20 mouse cellular contexts compared by ENCODE assay signal in the genomic region with DNA sequence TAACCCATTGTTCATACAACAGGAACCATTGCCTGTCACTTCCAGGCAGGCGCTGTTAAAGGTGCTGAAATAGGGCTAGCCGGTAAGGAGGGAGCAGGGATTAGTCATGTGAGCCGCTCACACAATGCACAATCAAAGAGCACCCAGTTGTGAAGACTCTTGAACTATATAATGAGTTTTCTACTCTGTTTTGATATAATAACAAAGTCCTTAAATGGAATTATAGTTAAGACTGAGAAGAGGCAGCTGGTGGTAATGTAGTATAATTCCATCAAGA.
DNase-seq lines count a peak whose midpoint lies in the region; ATAC-seq lines count a peak whose summit lies in the region.
"Had no signal": no experiment of that assay in that cellular context is flagged by ENCODE, and none has a peak within 500 bp of the region (broad histone marks: within the 10 kb centered on the region; RNA-seq: fewer than 3 reads in every experiment).

No protein-coding gene starts in this region.

- no peaks in the 10 kb centered on the region for H3K27me3 ChIP-seq in hindbrain, embryonic 13.5 days
- H3K27me3 ChIP-seq in hindbrain, embryonic 10.5 days (ENCODE audit: insufficient read depth, poor library complexity, severe bottlenecking), result no peaks in the 10 kb centered on the region
- H3K27me3 ChIP-seq in midbrain, embryonic 13.5 days, result no peaks in the 10 kb centered on the region
- H3K27me3 ChIP-seq in midbrain, embryonic 11.5 days (ENCODE audit: control insufficient read depth, insufficient read depth, low read length), result no peaks in the 10 kb centered on the region
- no peaks in the 10 kb centered on the region for H3K27me3 ChIP-seq in neural tube, embryonic 13.5 days
- H3K27me3 ChIP-seq: embryonic facial prominence, embryonic 12.5 days; limb, embryonic 12.5 days had no signal

- no peak overlapping the region for H3K4me2 ChIP-seq in hindbrain, embryonic 13.5 days
- no peak overlapping the region for H3K4me2 ChIP-seq in midbrain, embryonic 13.5 days (replicated peaks)
- H3K4me2 ChIP-seq in midbrain, embryonic 11.5 days, result no peak overlapping the region
- no peak overlapping the region for H3K4me2 ChIP-seq in neural tube, embryonic 13.5 days
- H3K4me2 ChIP-seq: embryonic facial prominence, embryonic 12.5 days; limb, embryonic 12.5 days had no signal

- no peaks in the 10 kb centered on the region for H3K9me3 ChIP-seq in hindbrain, embryonic 13.5 days
- no peaks in the 10 kb centered on the region for H3K9me3 ChIP-seq in hindbrain, embryonic 10.5 days
- H3K9me3 ChIP-seq in midbrain, embryonic 13.5 days, result no peaks in the 10 kb centered on the region
- H3K9me3 ChIP-seq in midbrain, embryonic 11.5 days (ENCODE audit: control insufficient read depth, low read length), result no peaks in the 10 kb centered on the region
- H3K9me3 ChIP-seq in neural tube, embryonic 13.5 days, result no peaks in the 10 kb centered on the region
- H3K9me3 ChIP-seq: embryonic facial prominence, embryonic 12.5 days; heart, embryonic 10.5 days; limb, embryonic 12.5 days had no signal

- no peak overlapping the region for H3K4me3 ChIP-seq in hindbrain, embryonic 13.5 days
- H3K4me3 ChIP-seq in hindbrain, embryonic 10.5 days, result no peak overlapping the region
- H3K4me3 ChIP-seq in midbrain, embryonic 13.5 days (replicated peaks), result no peak overlapping the region
- H3K4me3 ChIP-seq in midbrain, embryonic 11.5 days (ENCODE audit: low read depth, low read length), result no peak overlapping the region
- no peak overlapping the region for H3K4me3 ChIP-seq in neural tube, embryonic 13.5 days
- H3K4me3 ChIP-seq: embryonic facial prominence, embryonic 12.5 days; heart, embryonic 10.5 days; limb, embryonic 12.5 days had no signal

- peaks cover 11% of the 10 kb centered on the region for H3K4me1 ChIP-seq in hindbrain, embryonic 13.5 days (replicated peaks)
- H3K4me1 ChIP-seq in hindbrain, embryonic 10.5 days (replicated peaks), result peaks cover 10% of the 10 kb centered on the region
- H3K4me1 ChIP-seq in midbrain, embryonic 13.5 days (replicated peaks), result peaks cover 14% of the 10 kb centered on the region
- no peaks in the 10 kb centered on the region for H3K4me1 ChIP-seq in midbrain, embryonic 11.5 days (ENCODE audit: control insufficient read depth, insufficient read depth, low read length)
- peaks cover 16% of the 10 kb centered on the region for H3K4me1 ChIP-seq in neural tube, embryonic 13.5 days (replicated peaks)
- H3K4me1 ChIP-seq: embryonic facial prominence, embryonic 12.5 days; heart, embryonic 10.5 days; limb, embryonic 12.5 days had no signal

- no peak for ATAC-seq in hindbrain, embryonic 13.5 days (ENCODE audit: low FRiP score)
- ATAC-seq in midbrain, embryonic 13.5 days, result peak; percentile 68
- ATAC-seq in midbrain, embryonic 11.5 days (ENCODE audit: low FRiP score), result no peak
- no peak for ATAC-seq in neural tube, embryonic 13.5 days (ENCODE audit: low read depth)
- ATAC-seq: CD4-positive, CD25-positive, alpha-beta regulatory T cell, adult 4 months; intestine, postnatal 0 days had no signal

- peak overlapping the region; percentile 58; the same call in 1 of the 2 replicates for H3K27ac ChIP-seq in hindbrain, embryonic 13.5 days
- H3K27ac ChIP-seq in hindbrain, embryonic 10.5 days, result no peak overlapping the region
- H3K27ac ChIP-seq in midbrain, embryonic 13.5 days, result peak overlapping the region; percentile 52
- H3K27ac ChIP-seq in midbrain, embryonic 11.5 days (ENCODE audit: low read depth, low read length), result no peak overlapping the region
- peak overlapping the region; percentile 29; the same call in 1 of the 2 replicates for H3K27ac ChIP-seq in neural tube, embryonic 13.5 days (replicated peaks)
- H3K27ac ChIP-seq: embryonic facial prominence, embryonic 12.5 days; heart, embryonic 10.5 days; limb, embryonic 12.5 days; liver, embryonic 14.5 days; stomach, postnatal 0 days had no signal

- DNase-seq in hindbrain, embryonic 10.5 days (ENCODE audit: low spot score), result no peak
- no peak for DNase-seq in midbrain, embryonic 11.5 days (ENCODE audit: low spot score, missing footprints)
- DNase-seq in embryo, embryonic 11 days, result peak; percentile 48
- no peak for DNase-seq in left cerebral cortex, postnatal 25 days (ENCODE audit: low spot score in 2 of 2)
- DNase-seq: adrenal gland, postnatal 14 days; cerebellum, adult 9-10 months; gastrocnemius, postnatal 36 days; layer of hippocampus, postnatal 36 days; right cerebral cortex, postnatal 14 days; thymus, postnatal 14 days had no signal

- H3K36me3 ChIP-seq in hindbrain, embryonic 13.5 days, result no peaks in the 10 kb centered on the region
- no peaks in the 10 kb centered on the region for H3K36me3 ChIP-seq in hindbrain, embryonic 10.5 days
- H3K36me3 ChIP-seq in midbrain, embryonic 13.5 days, result no peaks in the 10 kb centered on the region
- H3K36me3 ChIP-seq in midbrain, embryonic 11.5 days (ENCODE audit: control insufficient read depth, insufficient read depth, low read length), result no peaks in the 10 kb centered on the region
- no peaks in the 10 kb centered on the region for H3K36me3 ChIP-seq in neural tube, embryonic 13.5 days
- H3K36me3 ChIP-seq: embryonic facial prominence, embryonic 12.5 days; heart, embryonic 10.5 days; limb, embryonic 12.5 days had no signal

- intact Hi-C loops in left cerebral cortex, postnatal 25 days (cut with DNase I), result no loop called here

- 24% methylated on average over 3 of the region's 3 CpGs for WGBS in hindbrain, embryonic 13.5 days
- 22% methylated on average over 3 of the region's 3 CpGs for WGBS in hindbrain, embryonic 10.5 days
- 10% methylated on average over 3 of the region's 3 CpGs for WGBS in midbrain, embryonic 13.5 days
- WGBS in midbrain, embryonic 11.5 days, result 12% methylated on average over 3 of the region's 3 CpGs
- WGBS in neural tube, embryonic 13.5 days, result 7% methylated on average over 3 of the region's 3 CpGs

- no peak overlapping the region for H3K9ac ChIP-seq in hindbrain, embryonic 13.5 days
- no peak overlapping the region for H3K9ac ChIP-seq in midbrain, embryonic 13.5 days (replicated peaks)
- no peak overlapping the region for H3K9ac ChIP-seq in midbrain, embryonic 11.5 days (ENCODE audit: low read length)
- H3K9ac ChIP-seq in neural tube, embryonic 13.5 days, result no peak overlapping the region
- H3K9ac ChIP-seq: embryonic facial prominence, embryonic 12.5 days; limb, embryonic 12.5 days; liver, embryonic 14.5 days had no signal

Comparison
In these comparisons a context has a peak if more than half of its experiments do, and no peak if none do; other contexts are left out.
1. H3K27ac ChIP-seq: peak in hindbrain, embryonic 13.5 days (single experiment), midbrain, embryonic 13.5 days (single experiment) and neural tube, embryonic 13.5 days (single experiment); none in hindbrain, embryonic 10.5 days (single experiment) and midbrain, embryonic 11.5 days (single experiment).